Mouse (Mus musculus): ENCODE results near the gene Mpv17l2.

Mpv17l2 gene

DNA sequence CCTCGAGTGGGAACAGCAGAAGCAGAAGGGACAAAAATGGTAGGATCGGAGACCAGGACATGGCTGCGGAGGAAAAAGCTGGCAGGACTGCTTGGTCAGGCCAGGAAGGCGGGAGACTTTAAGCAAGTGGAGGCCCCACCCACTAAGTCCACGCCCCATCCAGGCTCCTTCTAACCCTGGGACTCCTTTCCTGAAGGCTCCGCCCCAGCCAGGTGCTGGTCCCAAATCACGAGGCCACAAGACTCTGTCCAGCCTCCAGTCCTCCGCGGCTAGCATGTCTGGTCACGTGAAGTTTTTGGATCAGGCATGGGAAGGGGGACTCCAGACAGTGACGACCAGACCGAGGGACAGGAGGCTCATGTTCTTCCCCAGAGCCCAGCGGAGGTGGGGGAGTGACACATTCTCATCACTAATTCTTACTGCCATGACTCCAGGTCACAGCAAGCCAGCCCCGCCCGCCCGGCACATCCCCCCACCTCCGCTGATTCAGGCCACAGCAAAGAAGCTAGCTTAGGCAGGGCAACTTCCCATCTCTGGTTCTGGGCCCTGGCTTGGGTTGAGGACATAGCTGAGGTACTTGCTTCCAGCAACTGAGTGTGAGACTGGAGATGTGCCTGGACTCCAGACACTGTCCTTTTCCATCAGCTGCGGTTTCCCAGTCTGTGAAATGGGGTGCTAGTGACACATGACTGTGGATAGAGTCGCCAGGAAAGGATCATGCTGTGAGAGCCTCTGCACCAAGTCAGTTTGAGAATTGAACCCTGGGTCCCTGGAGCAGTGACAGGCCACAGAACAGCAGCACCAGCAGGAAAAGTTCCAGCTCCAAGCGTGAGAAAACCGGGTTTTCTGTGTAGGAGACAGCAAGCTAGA lies 6.1 kb upstream of the Mpv17l2 start:
- peak in 1 of 2 experiments; percentile 62 for DNase-seq

DNA sequence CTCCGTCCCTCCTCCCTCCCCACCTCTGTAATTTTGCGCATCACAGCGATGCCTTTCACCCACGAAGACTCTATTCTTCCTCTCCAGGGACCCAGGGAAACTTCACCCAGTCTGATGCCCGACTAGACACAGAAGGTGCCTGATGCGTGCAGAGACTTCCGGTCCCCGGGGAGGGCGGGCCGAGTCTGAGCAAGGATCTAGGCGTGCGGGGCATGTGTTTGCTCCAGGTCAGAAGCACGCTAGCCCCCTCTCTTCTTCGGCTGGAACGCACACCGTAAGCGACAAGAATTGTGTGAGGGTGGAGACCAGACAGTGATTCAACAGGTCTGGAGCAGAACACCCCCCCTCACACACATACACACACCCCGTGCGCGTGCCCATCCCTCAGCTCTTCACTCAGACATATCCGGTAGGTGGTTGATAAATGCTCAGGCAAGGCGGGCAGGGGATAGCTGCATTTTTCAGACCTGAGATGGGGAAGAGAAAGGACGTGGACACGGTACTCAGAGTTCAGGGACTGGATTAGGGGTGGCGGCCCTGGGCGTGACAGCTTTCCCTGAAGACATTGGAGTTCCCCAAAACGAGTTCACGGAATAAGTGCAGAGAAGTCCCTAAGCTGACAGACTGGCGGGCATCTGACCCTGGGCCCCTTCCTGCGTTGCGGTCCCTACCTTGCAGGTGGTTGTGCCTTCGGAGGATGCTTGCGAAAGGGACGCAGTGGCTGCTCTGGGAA lies 5.3 kb upstream of the Mpv17l2 start:
- no peak for DNase-seq

DNA sequence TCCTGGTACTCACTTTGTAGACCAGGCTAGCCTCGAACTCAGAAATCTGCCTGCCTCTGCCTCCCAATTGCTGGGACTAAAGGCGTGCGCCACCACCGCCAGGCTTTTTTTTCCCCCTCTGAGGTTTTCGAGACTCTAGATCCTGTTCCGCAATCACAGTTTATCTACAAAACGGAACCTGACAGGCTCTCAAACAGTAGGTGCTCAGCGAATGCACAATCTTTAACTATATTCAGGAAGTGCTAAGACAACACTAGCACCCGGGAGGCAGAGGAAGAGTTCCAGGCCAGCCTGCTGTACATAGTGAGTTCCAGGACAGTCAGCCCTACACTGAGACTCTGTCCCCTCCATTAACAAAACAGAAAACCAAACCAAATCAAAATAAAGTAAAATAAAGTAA lies 4.6 kb upstream of the Mpv17l2 start:
- DNase-seq: no peak

DNA sequence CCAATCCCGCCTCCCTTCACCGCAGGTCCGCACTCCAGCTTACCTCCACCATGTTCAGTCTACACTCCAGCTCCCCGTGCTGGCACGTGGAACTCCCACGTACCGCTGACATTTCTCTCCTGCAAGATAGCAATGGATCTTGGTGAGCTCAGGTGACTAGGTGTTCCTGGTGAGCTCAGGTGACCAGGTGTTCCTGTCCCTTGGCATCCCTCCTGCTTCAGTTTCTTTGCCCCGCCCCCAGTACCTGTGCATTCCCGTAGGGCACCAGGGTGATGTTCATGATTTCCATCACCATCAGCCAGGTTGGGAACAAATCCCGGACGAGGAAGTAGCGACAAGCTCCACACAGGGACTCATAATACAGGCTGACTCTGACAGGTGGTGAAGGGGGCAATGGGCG lies 3.9 kb upstream of the Mpv17l2 start:
- DNase-seq: no peak

DNA sequence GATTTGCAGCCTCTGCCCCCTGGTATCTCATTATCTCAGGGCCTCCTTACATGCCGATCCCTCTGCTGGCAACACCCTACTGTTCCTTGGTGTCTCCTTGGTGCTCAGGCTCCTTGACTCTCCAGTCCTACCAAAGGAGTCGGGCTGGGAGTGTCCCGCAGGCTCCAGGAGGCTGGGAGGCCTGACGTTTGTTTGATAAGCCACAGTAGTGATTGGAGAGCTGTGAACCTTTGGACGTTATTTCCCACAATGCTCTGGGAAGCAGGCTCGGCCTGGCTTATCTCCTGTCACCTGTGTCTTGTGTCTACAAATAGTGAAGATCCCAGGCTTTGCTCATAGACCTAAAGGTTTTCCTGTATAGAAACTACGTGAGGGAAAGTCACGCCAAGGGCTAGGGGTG lies 3.3 kb upstream of the Mpv17l2 start:
- no peak for DNase-seq

DNA sequence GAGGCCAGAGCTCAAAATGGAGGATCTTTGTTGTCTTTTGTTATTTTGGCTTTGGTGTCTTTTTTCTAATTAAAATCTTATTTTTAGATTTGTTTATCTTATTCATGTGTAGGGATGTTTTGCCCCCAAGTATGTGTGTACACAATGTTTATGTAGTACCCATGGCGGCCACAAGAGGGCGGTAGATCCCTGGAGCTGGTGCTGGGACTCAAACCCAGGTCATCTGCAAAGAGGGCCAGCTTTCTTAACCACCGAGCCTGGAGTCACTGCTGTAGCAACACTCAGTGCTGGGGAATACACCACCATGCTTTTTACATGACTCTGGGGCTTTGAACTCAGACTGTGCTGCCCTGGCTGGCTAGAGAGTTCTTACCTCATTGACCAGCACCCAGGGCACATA lies 2.6 kb upstream of the Mpv17l2 start:
- peak; percentile 82 to 88 for DNase-seq

DNA sequence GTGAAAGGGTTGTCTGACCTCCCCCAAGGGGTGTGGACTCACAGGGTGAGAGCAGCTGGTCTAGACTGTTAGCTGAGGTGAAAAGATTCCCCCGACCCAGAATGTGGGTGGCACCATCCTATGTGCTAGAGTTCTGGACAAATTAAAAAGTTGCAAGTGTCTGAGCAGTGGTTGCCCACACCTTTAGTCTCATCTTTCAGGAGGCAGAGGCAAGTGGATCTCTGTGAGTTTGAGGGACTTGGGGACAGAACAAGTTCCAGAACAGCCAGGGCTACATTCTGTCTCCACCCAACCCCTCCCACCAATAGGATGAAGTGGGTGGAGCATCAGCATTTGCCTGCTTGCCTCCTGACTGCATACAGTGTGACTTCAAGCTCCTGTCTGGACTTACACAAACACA lies 1.4 kb upstream of the Mpv17l2 start:
- DNase-seq: no peak

DNA sequence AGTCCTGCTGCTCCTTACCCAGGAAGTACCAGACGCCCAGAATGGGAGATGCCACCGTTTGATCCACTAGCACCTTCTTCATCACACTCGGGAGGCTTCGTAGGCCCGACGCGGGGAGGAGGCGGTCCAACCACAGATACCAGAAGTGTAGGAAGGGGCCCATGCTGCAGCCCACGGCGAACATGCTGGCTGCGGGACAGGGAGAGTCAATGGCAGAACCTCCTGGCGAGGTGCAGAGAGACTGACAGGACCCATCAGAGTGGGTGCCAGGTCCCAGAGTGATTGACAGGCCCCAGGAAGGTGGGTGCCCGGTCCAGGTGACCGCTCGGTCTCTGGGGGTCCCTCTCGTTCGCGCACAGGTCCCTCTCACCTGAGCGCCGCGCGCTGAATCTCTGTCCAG lies 396 bp downstream of the Mpv17l2 start:
- DNase-seq: no peak

DNA sequence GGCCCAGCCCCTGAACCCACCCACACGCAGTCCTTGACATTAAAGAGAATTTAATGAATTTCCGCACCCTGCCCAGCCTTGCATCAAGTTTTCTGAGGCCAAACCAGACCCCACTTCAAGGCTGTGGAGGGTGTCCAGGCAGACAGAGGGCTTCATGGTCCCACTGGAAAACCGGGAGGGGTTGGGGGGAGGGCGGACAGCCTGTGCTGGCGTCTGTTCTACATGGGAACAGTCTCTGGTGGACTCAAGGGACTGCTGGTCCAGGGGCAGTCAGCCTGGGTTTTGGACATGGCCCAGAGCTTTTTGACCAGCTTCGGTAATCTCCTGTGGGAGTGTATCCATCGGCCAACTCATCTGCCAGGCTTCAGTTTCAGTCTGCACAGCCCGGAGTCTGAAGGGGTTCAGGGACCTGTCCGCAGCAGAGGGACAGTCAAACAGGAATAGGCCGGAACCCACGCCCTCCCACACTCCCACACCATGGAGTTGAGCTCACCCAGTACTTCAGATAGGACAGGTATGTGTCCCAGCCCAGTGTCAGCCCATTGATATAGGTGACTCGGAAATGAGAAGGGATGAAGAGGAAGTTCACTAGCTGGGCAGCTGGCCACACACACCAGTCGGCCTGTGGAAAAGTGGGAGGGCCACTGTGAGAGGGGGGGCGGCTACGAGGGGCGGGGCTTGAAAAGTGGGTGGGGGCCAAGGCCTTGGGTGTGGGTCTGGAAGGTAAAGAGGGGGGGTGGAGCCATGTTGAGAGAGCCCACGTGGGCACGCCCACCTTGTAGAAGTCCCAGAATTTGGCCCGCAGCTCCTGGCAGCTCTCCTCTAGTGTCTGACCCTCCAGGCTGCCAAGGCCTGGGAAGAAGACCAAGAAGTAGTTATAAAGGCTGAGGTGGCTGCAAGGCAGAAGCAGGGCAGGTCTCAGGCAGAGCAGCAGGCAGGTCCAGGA lies 1.9 kb downstream of the Mpv17l2 start:
- DNase-seq: peak; percentile 76 to 78

DNA sequence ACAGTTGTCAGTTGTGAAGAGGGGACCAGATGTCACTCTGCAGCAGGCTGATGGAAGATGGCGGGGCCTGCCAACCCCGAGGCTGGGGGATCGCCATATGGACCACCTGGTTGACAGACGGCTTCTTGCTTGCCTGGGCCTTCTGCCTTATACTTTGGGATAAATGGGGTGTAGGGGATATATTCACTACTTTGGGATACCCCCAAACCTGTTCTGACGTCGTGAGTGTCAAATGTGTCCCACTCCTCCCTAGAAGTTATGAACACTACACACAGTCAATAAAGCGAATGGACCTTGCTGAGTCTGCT lies 2.5 kb downstream of the Mpv17l2 start:
- peak; percentile 73 to 75 for DNase-seq

- DNase-seq: peak; percentile 56 to 65
Observed at GRCm38 (mm10) chr8:70757523-70758307, 3.0 kb downstream of the Mpv17l2 start.

- DNase-seq: no peak
Observed at GRCm38 (mm10) chr8:70756476-70757040, 4.2 kb downstream of the Mpv17l2 start.

GRCm38 (mm10) chr8:70755661-70756475 lies 4.9 kb downstream of the Mpv17l2 start:
- DNase-seq: peak; percentile 28 to 31

DNA sequence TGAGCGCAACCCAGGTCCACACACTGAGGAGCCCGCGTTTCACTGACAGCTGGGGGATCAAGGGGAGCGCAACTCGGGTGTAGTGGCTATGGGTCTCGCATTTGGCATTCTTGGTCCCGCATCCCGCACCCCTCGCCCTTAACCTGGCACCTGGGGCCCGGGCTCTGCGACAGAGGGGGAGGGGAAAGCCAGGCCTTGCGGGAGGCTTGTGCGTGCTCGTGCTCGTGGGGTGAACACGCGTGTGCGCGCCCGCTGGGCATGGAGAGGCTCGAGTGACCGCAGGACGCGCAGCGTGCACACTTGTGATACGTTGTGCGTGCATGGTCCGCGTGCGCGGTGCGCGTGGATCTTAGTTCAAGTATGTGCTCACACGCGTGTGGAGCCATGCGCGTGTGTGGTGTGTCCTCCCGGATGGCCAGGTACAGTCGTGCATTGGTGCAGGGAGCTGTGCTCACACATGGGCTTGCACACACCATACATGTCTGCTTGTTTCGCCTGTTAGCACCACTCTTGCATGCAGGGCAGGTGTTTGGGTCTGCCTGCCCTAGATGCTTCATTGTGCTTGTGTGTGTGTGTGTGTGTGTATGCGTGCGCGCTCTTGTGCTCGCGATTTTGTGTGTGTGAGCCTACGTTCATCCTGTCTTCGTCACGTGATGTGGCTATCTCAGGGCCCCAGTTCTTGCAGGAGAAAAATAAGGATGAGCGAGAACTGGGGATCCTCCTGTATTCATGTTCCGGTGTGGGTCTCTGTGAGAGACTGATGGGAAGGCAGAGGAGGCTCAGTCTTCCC lies 5.7 kb downstream of the Mpv17l2 start:
- peak; percentile 89 to 92 for DNase-seq

GRCm38 (mm10) chr8:70754043-70754870 lies 6.5 kb downstream of the Mpv17l2 start, which contains the start of gene Rab3a:
Rab3a (plus strand) TSS chr8:70754679.
- DNase-seq: peak; percentile 96 to 97

DNA sequence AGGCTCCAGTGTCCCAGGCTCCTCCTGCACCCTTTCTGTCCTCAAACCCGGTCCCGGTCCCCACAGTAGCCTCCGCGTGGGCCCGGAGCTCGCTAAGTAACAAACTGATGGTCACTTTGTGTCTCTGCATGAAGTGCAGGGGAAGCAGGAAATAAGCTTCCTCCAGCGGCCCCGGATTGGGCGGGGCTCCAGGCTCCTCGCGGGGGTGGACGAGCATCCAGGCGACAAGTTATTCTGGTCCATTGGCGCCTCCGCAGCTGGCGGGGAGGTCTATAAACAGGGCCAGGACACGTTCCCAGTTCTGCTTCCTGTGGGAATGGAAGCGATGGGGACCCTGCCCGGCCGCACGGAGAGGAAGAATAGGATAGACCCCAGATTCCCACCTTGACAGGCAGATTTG lies 7.6 kb downstream of the Mpv17l2 start:
- peak; percentile 62 to 71 for DNase-seq

DNA sequence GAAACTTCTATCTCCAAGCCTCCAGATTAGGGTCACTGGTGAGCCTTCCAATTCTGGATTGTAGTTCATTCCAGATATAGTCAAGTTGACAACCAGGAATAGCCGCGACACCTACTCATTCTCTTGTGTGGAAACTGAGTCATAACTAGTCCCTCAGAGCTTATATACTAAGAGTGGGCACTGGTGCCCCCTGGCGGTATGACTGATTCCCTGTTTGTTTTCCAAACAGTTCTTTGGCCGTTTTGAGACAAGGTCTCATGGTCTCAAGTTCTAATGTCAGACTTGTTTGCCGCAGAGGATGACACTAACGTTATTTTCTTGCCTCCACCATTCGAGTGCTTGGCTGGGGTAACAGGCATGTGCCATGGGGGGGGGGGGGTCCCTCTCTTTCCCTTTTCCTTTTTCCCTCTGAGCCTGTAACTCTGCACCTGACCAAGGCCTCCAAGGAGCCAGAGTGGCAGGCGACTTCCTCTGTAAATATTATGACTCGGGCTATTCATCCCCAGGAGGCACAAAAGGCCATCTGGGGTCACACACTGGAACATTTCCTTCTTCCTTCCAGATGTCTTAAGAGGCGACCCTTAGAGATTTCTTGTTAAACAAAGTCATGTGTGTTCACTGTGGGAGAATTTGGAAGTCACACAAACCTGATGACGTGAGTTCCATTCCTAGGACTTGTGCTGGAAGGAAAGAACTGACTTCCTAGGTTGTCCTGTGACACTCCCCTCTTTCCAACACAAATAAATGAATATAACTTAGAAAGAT lies 8.6 kb downstream of the Mpv17l2 start:
- DNase-seq: peak; percentile 86 to 92

DNA sequence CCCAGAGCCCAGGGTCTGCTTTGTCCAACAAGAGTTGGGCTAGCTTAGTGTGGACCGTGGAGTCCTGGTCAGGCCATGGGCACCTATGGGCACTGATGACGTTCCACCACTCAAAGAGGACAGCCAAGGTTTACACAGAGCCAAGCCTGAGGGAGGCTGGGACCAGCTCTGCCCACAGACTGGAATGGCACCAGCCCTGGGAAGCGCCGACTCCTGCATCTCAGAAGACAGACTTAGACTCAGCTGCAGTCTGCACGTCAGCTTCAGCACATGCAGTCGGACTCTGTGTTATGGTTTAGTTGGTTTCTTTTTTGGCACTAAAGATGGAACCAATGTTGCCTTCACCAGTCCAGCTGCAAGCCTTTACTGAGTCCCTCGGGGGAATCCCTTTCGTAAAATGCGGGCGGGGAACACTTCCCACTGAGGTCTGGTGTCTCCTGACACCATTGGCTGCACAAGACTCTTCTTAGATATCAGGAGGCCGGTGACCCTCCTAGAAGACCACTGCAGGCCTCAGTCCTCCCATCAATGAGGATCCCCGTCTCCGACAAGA lies 10.5 kb downstream of the Mpv17l2 start:
- peak in 1 of 2 experiments; percentile 2 for DNase-seq

Data from cerebellum, postnatal 14 days (tissue).